Comparison of ENCODE assay signal across 8 mouse cellular contexts in genomic region chr11:59965227-59966101, GRCm38 (mm10). TPM values are rescaled to one million over a fixed set of nuclear protein-coding genes. Genes with fewer than 3 reads are reported as not detected.
DNase-seq lines count a peak whose midpoint lies in the region; ATAC-seq and TF ChIP-seq lines count a peak whose summit lies in the region.

No protein-coding gene starts in this region.

- H3K36me3 ChIP-seq in forebrain, embryonic 16.5 days (ENCODE audit: control insufficient read depth, insufficient read depth): peaks cover 10% of the 10 kb centered on the region; the same call in 1 of the 2 replicates
- H3K36me3 ChIP-seq in neural tube, embryonic 15.5 days: peaks cover 16% of the 10 kb centered on the region

- TF ChIP-seq CTCF in cerebellum, adult 2 months (IDR thresholded peaks at IDR 0.05; ENCODE audit: borderline replicate concordance, insufficient read depth, low read depth, low read length): peak; percentile 86
- peak; percentile 95 for TF ChIP-seq CTCF in layer of hippocampus, adult 2 months (conservative IDR thresholded peaks at IDR 0.05)
- peak; percentile 74 for TF ChIP-seq CTCF in lung, adult 2 months (IDR thresholded peaks at IDR 0.05; ENCODE audit: insufficient read depth, low read length)

- peak; percentile 55 for DNase-seq in ES-CJ7 (ENCODE audit: low read depth, low spot score)
- DNase-seq in cerebellum, adult 2 months: peak; percentile 80 to 90
- DNase-seq in heart, postnatal 4 days: peak; percentile 89
- peak; percentile 60 to 80 for DNase-seq in layer of hippocampus, adult 2 months (ENCODE audit: low spot score in 2 of 2)
- peak; percentile 83 for DNase-seq in lung, adult 2 months
- DNase-seq in testis, postnatal 10 days (ENCODE audit: low spot score): peak; percentile 90

- H3K9ac ChIP-seq in forebrain, embryonic 16.5 days (replicated peaks; ENCODE audit: low read depth, low read length): peak overlapping the region; percentile 47
- H3K9ac ChIP-seq in neural tube, embryonic 15.5 days (replicated peaks): peak overlapping the region; percentile 36

- no peaks in the 10 kb centered on the region for H3K27me3 ChIP-seq in cerebellum, adult 2 months (ENCODE audit: control insufficient read depth, insufficient read depth, low read length)
- peaks cover 14% of the 10 kb centered on the region for H3K27me3 ChIP-seq in forebrain, embryonic 16.5 days (replicated peaks; ENCODE audit: control insufficient read depth, insufficient read depth, low read length)
- H3K27me3 ChIP-seq in neural tube, embryonic 15.5 days (replicated peaks): peaks cover 30% of the 10 kb centered on the region

- no peaks in the 10 kb centered on the region for H3K9me3 ChIP-seq in forebrain, embryonic 16.5 days (ENCODE audit: control insufficient read depth, low read length)
- no peaks in the 10 kb centered on the region for H3K9me3 ChIP-seq in neural tube, embryonic 15.5 days (replicated peaks)

- H3K4me1 ChIP-seq in cerebellum, adult 2 months (ENCODE audit: control insufficient read depth, insufficient read depth, low read length): no peaks in the 10 kb centered on the region
- peaks cover 20% of the 10 kb centered on the region for H3K4me1 ChIP-seq in forebrain, embryonic 16.5 days (replicated peaks; ENCODE audit: control insufficient read depth, insufficient read depth, low read length)
- H3K4me1 ChIP-seq in lung, adult 2 months (ENCODE audit: control insufficient read depth, insufficient read depth, low read length): peaks cover 7% of the 10 kb centered on the region; the same call in 1 of the 2 replicates
- peaks cover 28% of the 10 kb centered on the region for H3K4me1 ChIP-seq in neural tube, embryonic 15.5 days

- peak overlapping the region; percentile 63 for H3K4me3 ChIP-seq in cerebellum, adult 2 months (replicated peaks; ENCODE audit: insufficient read depth, low read depth, low read length)
- H3K4me3 ChIP-seq in forebrain, embryonic 16.5 days (replicated peaks; ENCODE audit: low read length): peak overlapping the region; percentile 46
- peak overlapping the region; percentile 72 for H3K4me3 ChIP-seq in layer of hippocampus, adult 2 months
- peak overlapping the region; percentile 49 for H3K4me3 ChIP-seq in lung, adult 2 months (replicated peaks; ENCODE audit: extremely low read depth, low read depth, low read length)
- peak overlapping the region; percentile 42 for H3K4me3 ChIP-seq in neural tube, embryonic 15.5 days (replicated peaks)

- peak; percentile 64 for ATAC-seq in forebrain, embryonic 16.5 days
- ATAC-seq in neural tube, embryonic 15.5 days (ENCODE audit: low FRiP score): peak; percentile 74

- H3K4me2 ChIP-seq in forebrain, embryonic 16.5 days (ENCODE audit: low read length): peak overlapping the region; percentile 92
- H3K4me2 ChIP-seq in neural tube, embryonic 15.5 days: peak overlapping the region; percentile 87

- H3K27ac ChIP-seq in cerebellum, adult 2 months (ENCODE audit: insufficient read depth, low read length): peak overlapping the region; percentile 55
- no peak overlapping the region for H3K27ac ChIP-seq in forebrain, embryonic 16.5 days (ENCODE audit: low read length)
- H3K27ac ChIP-seq in layer of hippocampus, adult 2 months: peak overlapping the region; percentile 88
- H3K27ac ChIP-seq in neural tube, embryonic 15.5 days (replicated peaks): no peak overlapping the region; the same call in 1 of the 2 replicates

- no peak for TF ChIP-seq POLR2A in cerebellum, adult 2 months (IDR thresholded peaks at IDR 0.05; ENCODE audit: borderline replicate concordance, insufficient read depth, low read length)
- no peak for TF ChIP-seq POLR2A in lung, adult 2 months (IDR thresholded peaks at IDR 0.05; ENCODE audit: borderline replicate concordance, extremely low read depth, low read depth, low read length)

- WGBS in cerebellum, adult 2 months: 35% methylated on average over 25 of the region's 25 CpGs
- WGBS in forebrain, embryonic 16.5 days: 34% methylated on average over 25 of the region's 25 CpGs
- 22% methylated on average over 25 of the region's 25 CpGs for WGBS in lung, adult 2 months
- 20% methylated on average over 25 of the region's 25 CpGs for WGBS in neural tube, embryonic 15.5 days

RNA-seq across cellular contexts. Expression of gene Rasd1, which starts 0.7 kb away (rescaled TPM):
- polyA plus RNA-seq in cerebellum, adult 2 months (2012; rRNA removed): 5.1 and 5.2 TPM in 2 replicates
- polyA plus RNA-seq in forebrain, embryonic 16.5 days (2015; fragmentation: Nextera tagmentation; extraction: Ambion mirVana): 0.51 and 1.1 TPM in 2 replicates
- 1 to 10 TPM; 4.0 to 4.4 TPM for total RNA-seq in heart, postnatal 4 days (2021)
- total RNA-seq in layer of hippocampus, adult 2 months (2021): 10 to 100 TPM; 55.7 to 61.0 TPM
- polyA plus RNA-seq in lung, adult 2 months (2012; rRNA removed): 3.0 and 4.3 TPM in 2 replicates
- 1.2 and 2.2 TPM in 2 replicates for polyA plus RNA-seq in neural tube, embryonic 15.5 days (2015; fragmentation: Nextera tagmentation; extraction: Ambion mirVana)

RNA-seq across cellular contexts. Expression of gene Med9, which starts 17.5 kb away (rescaled TPM):
- polyA plus RNA-seq in cerebellum, adult 2 months (2012; rRNA removed): 36.7 and 37.8 TPM in 2 replicates
- 39.0 and 39.2 TPM in 2 replicates for polyA plus RNA-seq in forebrain, embryonic 16.5 days (2015; fragmentation: Nextera tagmentation; extraction: Ambion mirVana)
- total RNA-seq in heart, postnatal 4 days (2021): 10 to 100 TPM; 27.5 to 30.2 TPM
- 10 to 100 TPM; 36.8 to 40.5 TPM for total RNA-seq in layer of hippocampus, adult 2 months (2021)
- 21.2 and 21.5 TPM in 2 replicates for polyA plus RNA-seq in lung, adult 2 months (2012; rRNA removed)
- 41.0 and 45.2 TPM in 2 replicates for polyA plus RNA-seq in neural tube, embryonic 15.5 days (2015; fragmentation: Nextera tagmentation; extraction: Ambion mirVana)

Comparison
In these comparisons a context has a peak if more than half of its experiments do, and no peak if none do; other contexts are left out.
1. H3K27ac ChIP-seq: peak in cerebellum, adult 2 months (single experiment) and layer of hippocampus, adult 2 months (single experiment); none in forebrain, embryonic 16.5 days (single experiment) and neural tube, embryonic 15.5 days (single experiment).
2. Peak in every context shown above with its lines, with median percentiles within 50 percentile points of each other: DNase-seq, H3K4me3 ChIP-seq and CTCF ChIP-seq.